Mouse (Mus musculus) kidney, adult 2 months (tissue): Measurements from ENCODE around the gene Rfwd3. TPM values are rescaled to one million over a fixed set of nuclear protein-coding genes. Genes with fewer than 3 reads are reported as not detected.
"Not testable (repeated sequence)": the region's sequence is repeated elsewhere in the genome, so short reads cannot be mapped to it uniquely, and the experiment has no call there.

ENCODE experiments used
- DNase-seq: peaks from one replicate; pipeline ENCODE4 v3.0.0; 2021
- H3K27ac ChIP-seq: fragments of 200-500 bp; 2 replicates; pipeline ENCODE4 v1.5.1; 2012; ENCODE audit warnings: low read depth, low read length, control low read depth, inconsistent platforms; ENCODE audit not compliant: insufficient read depth
- H3K27me3 ChIP-seq: fragments of 200-500 bp; replicated peaks from 2 replicates; pipeline ENCODE4 v1.6.1; 2012; ENCODE audit warnings: mild to moderate bottlenecking, moderate library complexity, low read length, inconsistent platforms; ENCODE audit not compliant: control insufficient read depth, insufficient read depth
- H3K36me3 ChIP-seq: fragments of 200-500 bp; 2 replicates; pipeline ENCODE4 v1.6.1; 2012; ENCODE audit warnings: mild to moderate bottlenecking, moderate library complexity, low read length, inconsistent platforms; ENCODE audit not compliant: control insufficient read depth, insufficient read depth
- H3K4me1 ChIP-seq: fragments of 200-500 bp; 2 replicates; pipeline ENCODE4 v1.6.1; 2011; ENCODE audit warnings: low read length; ENCODE audit not compliant: control insufficient read depth, insufficient read depth
- H3K4me3 ChIP-seq: fragments of 200-500 bp; 2 replicates; pipeline ENCODE4 v1.5.1; 2011; ENCODE audit warnings: mild to moderate bottlenecking, low read depth, low read length, control low read depth; ENCODE audit not compliant: insufficient read depth
- CTCF ChIP-seq: fragments of 200-500 bp; conservative IDR thresholded peaks from 2 replicates; pipeline ENCODE4 v1.5.1; 2011; ENCODE audit warnings: low read depth, mild to moderate bottlenecking, control low read depth, low read length, moderate library complexity, mixed read lengths; ENCODE audit not compliant: insufficient read depth, insufficient read length
- POLR2A ChIP-seq: fragments of 200-500 bp; IDR thresholded peaks from one replicate; pipeline ENCODE4 v1.6.1; 2011; ENCODE audit warnings: low read depth, low read length, control low read depth
- WGBS: fragments of 180-500 bp; shearing (Covaris S2); methylation state at CpG from one replicate; pipeline ENCODE4 v1.1.7; 2018; 5-methylcytosine and 5-hydroxymethylcytosine counted together
- polyA plus RNA-seq: library from polyadenylated mRNA; depleted of rRNA; stranded (reverse); fragments of >200 nt; gene quantifications from 2 replicates; pipeline ENCODE4 v1.2.3, GENCODE M21; 2012

Rfwd3 gene
- polyA plus RNA-seq, 1 experiment: 11.6 TPM

- TF ChIP-seq CTCF: no peak
- no peak for TF ChIP-seq POLR2A
- H3K36me3 ChIP-seq: no peaks in the 10 kb centered on the region; the same call in 1 of the 2 replicates
- H3K27me3 ChIP-seq: no peaks in the 10 kb centered on the region
- DNase-seq: no peak
- WGBS: 82% methylated on average over 6 of the region's 6 CpGs
- H3K4me3 ChIP-seq: no peak overlapping the region
- no peaks in the 10 kb centered on the region for H3K4me1 ChIP-seq
- H3K27ac ChIP-seq: no peak overlapping the region
Observed at GRCm38 (mm10) chr8:111325222-111325790, 25.3 kb upstream of the Rfwd3 start.

GRCm38 (mm10) chr8:111314729-111315128 is 14.7 kb upstream of the Rfwd3 start:
- Histone ChIP-seq H3K36me3 (no peaks in the 10 kb centered on the region), H3K27me3 (no peaks in the 10 kb centered on the region), H3K4me1 (no peaks in the 10 kb centered on the region), H3K4me3 (no peak overlapping the region), H3K27ac (no peak overlapping the region)
- TF ChIP-seq POLR2A: no peak
- no peak for TF ChIP-seq CTCF
- WGBS: 88% methylated on average over 12 of the region's 12 CpGs
- no peak for DNase-seq

- 95% methylated on average over 6 of the region's 6 CpGs for WGBS
- not testable (repeated sequence) for H3K27me3 ChIP-seq, H3K4me1 ChIP-seq, H3K4me3 ChIP-seq, H3K27ac ChIP-seq, H3K36me3 ChIP-seq, DNase-seq
Observed at GRCm38 (mm10) chr8:111313961-111314360, 13.9 kb upstream of the Rfwd3 start.

GRCm38 (mm10) chr8:111312758-111313162 is 12.7 kb upstream of the Rfwd3 start:
- no peak overlapping the region for H3K27ac ChIP-seq
- TF ChIP-seq POLR2A: no peak
- TF ChIP-seq CTCF: 0 out of 2 replicates have a peak, but pooled peaks have one; percentile 25
- 74% methylated on average over 3 of the region's 3 CpGs for WGBS
- H3K4me3 ChIP-seq: no peak overlapping the region
- no peaks in the 10 kb centered on the region for H3K27me3 ChIP-seq
- H3K36me3 ChIP-seq: no peaks in the 10 kb centered on the region
- DNase-seq: no peak
- no peaks in the 10 kb centered on the region for H3K4me1 ChIP-seq

- not testable (repeated sequence) for H3K36me3 ChIP-seq, H3K27me3 ChIP-seq, DNase-seq, H3K27ac ChIP-seq, H3K4me1 ChIP-seq, H3K4me3 ChIP-seq
- WGBS: 91% methylated on average over 15 of the region's 15 CpGs
Observed at GRCm38 (mm10) chr8:111310006-111310405, 10.0 kb upstream of the Rfwd3 start.

GRCm38 (mm10) chr8:111305031-111305730 is 5.2 kb upstream of the Rfwd3 start:
- Histone ChIP-seq H3K4me1 (no peaks in the 10 kb centered on the region), H3K27ac (no peak overlapping the region), H3K36me3 (no peaks in the 10 kb centered on the region), H3K4me3 (no peak overlapping the region), H3K27me3 (no peaks in the 10 kb centered on the region)
- WGBS: 36% methylated on average over 5 of the region's 5 CpGs
- TF ChIP-seq CTCF (no peak), POLR2A (no peak)
- DNase-seq: peak; percentile 33

GRCm38 (mm10) chr8:111304359-111304758 is 4.3 kb upstream of the Rfwd3 start:
- 96% methylated on average over 3 of the region's 3 CpGs for WGBS
- no peak for DNase-seq
- Histone ChIP-seq H3K36me3 (no peaks in the 10 kb centered on the region), H3K4me3 (no peak overlapping the region), H3K27ac (no peak overlapping the region), H3K4me1 (no peaks in the 10 kb centered on the region), H3K27me3 (no peaks in the 10 kb centered on the region)
- TF ChIP-seq CTCF (no peak), POLR2A (no peak)

- not testable (repeated sequence) for H3K27ac ChIP-seq, H3K27me3 ChIP-seq, H3K36me3 ChIP-seq, DNase-seq, H3K4me3 ChIP-seq, H3K4me1 ChIP-seq
- 81% methylated on average over 5 of the region's 5 CpGs for WGBS
Observed at GRCm38 (mm10) chr8:111303076-111303803, 3.2 kb upstream of the Rfwd3 start.
